Mouse (Mus musculus) C2C12 (cell line): ENCODE results near the gene Hoxc9. TPM values are rescaled to one million over a fixed set of nuclear protein-coding genes. Genes with fewer than 3 reads are reported as not detected.

Experiments
- H3K27me3 ChIP-seq: one replicate; pipeline ENCODE4 v1.6.1; 2011; ENCODE audit not compliant: control insufficient read depth, insufficient read depth, insufficient read length
- H3K36me3 ChIP-seq: one replicate; pipeline ENCODE4 v1.6.1; 2011; ENCODE audit not compliant: control insufficient read depth, insufficient read depth
- H3K4me3 ChIP-seq: one replicate; pipeline ENCODE4 v1.5.1; 2011; ENCODE audit warnings: mild to moderate bottlenecking, control low read depth; ENCODE audit not compliant: poor library complexity, insufficient read depth, severe bottlenecking
- H3K79me2 ChIP-seq: one replicate; pipeline ENCODE4 v1.6.1; 2011; ENCODE audit not compliant: control insufficient read depth, insufficient read depth
- H3K79me3 ChIP-seq: one replicate; pipeline ENCODE4 v1.6.1; 2011; ENCODE audit warnings: low read depth, control low read depth
- H3ac ChIP-seq: one replicate; pipeline ENCODE3; 2011; ENCODE audit warnings: low read depth; ENCODE audit not compliant: control insufficient read depth, insufficient read length
- CEBPB ChIP-seq: IDR thresholded peaks from one replicate; pipeline ENCODE4 v1.6.1; 2011; ENCODE audit warnings: low read depth, mild to moderate bottlenecking, control low read depth, moderate library complexity
- CTCF ChIP-seq: IDR thresholded peaks from one replicate; pipeline ENCODE4 v1.5.1; 2011; ENCODE audit not compliant: control insufficient read depth, insufficient read depth, insufficient read length
- FOSL1 ChIP-seq: IDR thresholded peaks from one replicate; pipeline ENCODE4 v1.8.0; 2011; ENCODE audit warnings: mild to moderate bottlenecking, low read length; ENCODE audit not compliant: poor library complexity, insufficient read depth, severe bottlenecking
- MAX ChIP-seq: IDR thresholded peaks from one replicate; pipeline ENCODE4 v1.6.1; 2011; ENCODE audit warnings: mild to moderate bottlenecking, control low read depth
- MYOD1 ChIP-seq: IDR thresholded peaks from one replicate; pipeline ENCODE4 v1.6.1; 2011; ENCODE audit warnings: low read depth; ENCODE audit not compliant: control insufficient read depth, insufficient read length
- MYOG ChIP-seq: IDR thresholded peaks from one replicate; pipeline ENCODE4 v1.6.1; 2011; ENCODE audit not compliant: control insufficient read depth, insufficient read length; ENCODE audit errors: extremely low read depth
- USF1 ChIP-seq: IDR thresholded peaks from one replicate; pipeline ENCODE4 v1.6.1; 2011; ENCODE audit warnings: low read depth, mild to moderate bottlenecking, control low read depth, moderate library complexity
- polyA plus RNA-seq: library from polyadenylated mRNA; unstranded; fragments of >200 nt; fragmentation: generic; extraction: Trizol; gene quantifications from one replicate; pipeline ENCODE4 v1.2.1, GENCODE M21; 2012; ENCODE audit warnings: missing spikeins

Hoxc9 gene
- polyA plus RNA-seq, 1 experiment: 9.4 TPM

GRCm38 (mm10) chr15:102970740-102971139, 5.5 kb upstream of the Hoxc9 start:
- Histone ChIP-seq H3ac (no peak overlapping the region), H3K27me3 (no peaks in the 10 kb centered on the region), H3K36me3 (peaks cover 12% of the 10 kb centered on the region), H3K4me3 (no peak overlapping the region), H3K79me3 (peaks cover 92% of the 10 kb centered on the region), H3K79me2 (peaks cover 99% of the 10 kb centered on the region)
- no peak for TF ChIP-seq FOSL1

DNA sequence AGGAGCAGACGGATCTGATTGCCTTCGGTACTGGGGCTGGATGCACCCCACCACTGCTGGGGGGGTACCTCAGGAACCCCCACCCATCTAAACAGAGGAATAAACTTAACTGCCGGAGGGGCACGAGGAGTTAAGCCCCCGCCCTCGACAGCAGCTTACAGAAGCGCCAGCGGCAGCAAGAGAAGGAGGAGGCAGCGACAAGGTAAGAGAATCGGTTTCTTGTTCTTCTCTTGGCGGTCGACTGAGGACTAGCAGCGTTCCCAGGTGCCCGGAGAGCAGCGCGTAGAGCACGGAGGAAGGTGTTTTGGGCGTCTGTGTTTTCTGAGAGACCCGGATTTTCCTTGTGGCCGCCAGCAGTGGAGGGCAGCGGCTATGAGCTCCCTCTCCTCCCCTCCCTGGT, 4.0 kb upstream of the Hoxc9 start:
- Histone ChIP-seq H3K36me3 (peaks cover 12% of the 10 kb centered on the region), H3K79me2 (peaks cover 100% of the 10 kb centered on the region), H3K4me3 (no peak overlapping the region), H3ac (peak overlapping the region; percentile 12), H3K79me3 (peaks cover 93% of the 10 kb centered on the region), H3K27me3 (no peaks in the 10 kb centered on the region)
- TF ChIP-seq MAX (no peak), FOSL1 (no peak), CEBPB (no peak), MYOG (no peak)

GRCm38 (mm10) chr15:102972753-102973152, 3.5 kb upstream of the Hoxc9 start:
- Histone ChIP-seq H3K36me3 (peaks cover 12% of the 10 kb centered on the region), H3ac (no peak overlapping the region), H3K79me3 (peaks cover 93% of the 10 kb centered on the region), H3K79me2 (peaks cover 100% of the 10 kb centered on the region), H3K27me3 (no peaks in the 10 kb centered on the region), H3K4me3 (no peak overlapping the region)
- TF ChIP-seq CTCF (no peak), MYOG (no peak), FOSL1 (no peak), CEBPB (no peak), MAX (no peak), USF1 (no peak)

- peaks cover 12% of the 10 kb centered on the region for H3K36me3 ChIP-seq
- H3K4me3 ChIP-seq: no peak overlapping the region
- H3K79me2 ChIP-seq: peaks cover 100% of the 10 kb centered on the region
Measured at GRCm38 (mm10) chr15:102975034-102975433, 1.2 kb upstream of the Hoxc9 start.

GRCm38 (mm10) chr15:102975688-102976111, 539 bp upstream of the Hoxc9 start:
- Histone ChIP-seq H3K27me3 (no peaks in the 10 kb centered on the region), H3K79me3 (peaks cover 94% of the 10 kb centered on the region), H3K79me2 (peaks cover 100% of the 10 kb centered on the region), H3K36me3 (peaks cover 12% of the 10 kb centered on the region), H3ac (peak overlapping the region; percentile 50), H3K4me3 (peak overlapping the region; percentile 52)
- TF ChIP-seq MYOD1 (peak; percentile 38), MYOG (no peak), CTCF (no peak), MAX (no peak)

More at GRCm38 (mm10) chr15:102975034-102975433, 1.2 kb upstream of the Hoxc9 start:
- Histone ChIP-seq H3ac (no peak overlapping the region), H3K27me3 (no peaks in the 10 kb centered on the region), H3K79me3 (peaks cover 94% of the 10 kb centered on the region)
- no peak for TF ChIP-seq CEBPB
- TF ChIP-seq MYOG: no peak
- no peak for TF ChIP-seq MAX
- TF ChIP-seq FOSL1: no peak
- TF ChIP-seq CTCF: no peak
- TF ChIP-seq USF1: no peak
- TF ChIP-seq MYOD1: no peak

DNA sequence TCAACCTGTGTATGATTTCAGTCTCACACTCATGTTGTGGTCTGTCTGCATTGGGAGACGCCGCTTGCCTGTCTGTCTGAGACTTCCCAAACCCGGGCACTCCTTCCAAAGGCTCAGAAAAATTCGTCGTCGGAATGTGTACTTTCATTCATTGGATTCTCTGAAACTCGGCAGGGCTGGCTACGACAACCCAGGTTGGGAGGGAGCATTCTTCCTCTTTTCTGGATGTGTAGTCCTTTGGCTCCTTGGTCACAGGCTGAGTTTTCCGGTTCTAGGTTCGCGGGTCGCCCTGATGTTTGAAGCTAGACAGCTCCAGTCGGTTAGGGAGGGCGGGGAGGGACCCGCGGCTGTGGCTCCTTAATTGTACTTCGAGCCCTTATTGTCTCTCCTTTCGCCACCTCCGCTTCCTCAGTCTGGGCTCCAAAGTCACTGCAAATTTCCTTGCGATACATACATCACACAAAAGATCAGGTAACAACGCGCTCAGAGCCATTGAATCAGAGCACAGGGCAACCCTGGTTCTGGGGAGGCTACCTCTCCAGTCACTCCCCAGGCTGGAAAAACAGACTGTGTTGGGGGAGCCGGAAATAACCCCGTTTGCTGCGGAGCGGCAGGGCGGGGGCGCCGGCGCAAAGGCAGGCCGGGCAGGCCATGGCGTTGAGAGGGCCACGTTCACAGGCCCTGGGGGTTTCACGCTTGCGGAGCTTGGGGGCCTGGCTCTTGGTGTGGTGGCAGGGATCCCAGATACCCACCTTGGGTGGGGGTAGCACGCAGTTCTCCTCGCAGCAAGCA, 588 bp downstream of the Hoxc9 start:
- H3K27me3 ChIP-seq: no peaks in the 10 kb centered on the region
- H3K79me3 ChIP-seq: peaks cover 91% of the 10 kb centered on the region
- TF ChIP-seq MYOD1: no peak
- H3K79me2 ChIP-seq: peaks cover 100% of the 10 kb centered on the region
- peaks cover 12% of the 10 kb centered on the region for H3K36me3 ChIP-seq
- H3ac ChIP-seq: peak overlapping the region; percentile 94
- H3K4me3 ChIP-seq: peak overlapping the region; percentile 52

GRCm38 (mm10) chr15:102977423-102977974, 1.3 kb downstream of the Hoxc9 start:
- H3ac ChIP-seq: peak overlapping the region; percentile 94
- peaks cover 90% of the 10 kb centered on the region for H3K79me3 ChIP-seq
- H3K27me3 ChIP-seq: no peaks in the 10 kb centered on the region
- H3K79me2 ChIP-seq: peaks cover 100% of the 10 kb centered on the region
- H3K4me3 ChIP-seq: peak overlapping the region; percentile 52
- TF ChIP-seq MAX (peak; percentile 4), MYOD1 (no peak)
- peaks cover 7% of the 10 kb centered on the region for H3K36me3 ChIP-seq
